Mouse (Mus musculus): ENCODE data around the gene Cfap52.

DNA sequence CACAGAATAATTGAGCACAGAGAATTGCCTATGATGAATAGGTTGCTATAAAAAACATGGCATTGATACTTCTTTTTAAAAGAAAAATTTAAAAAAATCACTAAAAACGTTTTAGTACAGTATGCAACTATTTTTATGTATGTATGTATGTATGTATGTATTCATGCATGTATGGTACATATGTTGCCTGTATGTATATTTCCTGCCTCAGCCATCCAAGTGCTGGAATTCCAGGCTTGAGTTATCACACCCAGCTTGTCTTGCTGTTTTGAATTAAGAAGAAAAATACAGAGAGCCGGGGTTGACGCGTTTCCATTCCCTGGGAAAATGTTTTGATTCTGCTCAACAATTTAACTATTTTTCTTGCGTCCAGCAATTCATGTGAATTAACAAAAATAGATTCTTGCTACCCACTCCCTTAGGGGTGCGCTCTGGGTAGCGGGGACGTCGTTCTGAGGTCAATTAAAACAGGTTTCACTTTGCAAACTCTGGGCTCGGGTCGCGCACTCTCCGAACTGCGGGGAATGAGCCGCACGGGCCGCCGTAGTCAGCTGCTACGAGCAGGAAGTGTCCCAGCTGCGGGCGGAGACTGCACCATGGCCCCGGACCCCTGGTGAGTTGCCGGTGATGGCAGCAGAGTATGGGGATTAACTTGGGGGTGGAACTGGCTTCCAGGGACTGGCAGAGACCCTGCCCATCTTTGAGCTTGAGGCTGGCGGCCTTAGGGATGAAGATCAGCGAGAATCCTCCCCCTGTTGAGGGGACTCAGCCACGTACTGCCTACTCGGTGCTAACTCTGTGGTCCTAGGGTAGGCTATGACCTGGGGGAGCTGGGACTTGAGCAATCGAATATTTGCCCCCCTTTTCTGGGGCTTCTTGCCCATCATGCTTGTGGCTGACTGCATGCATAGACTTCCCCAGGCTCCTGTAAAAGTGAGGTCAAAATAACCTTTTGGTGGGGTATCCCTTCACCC, 741 bp upstream of the Cfap52 start, which contains the start of gene Stx8:
- TF ChIP-seq CTCF (IDR thresholded peaks at IDR 0.05) (no peak), EP300 (IDR thresholded peaks at IDR 0.05) (no peak)

All from lung, postnatal 0 days (tissue).